Mouse (Mus musculus): ENCODE measurements at regions not wholly inside any gene's neighbourhood (a gene's known extent, or its start where the extent isn't known, plus 50 kb on each side); places are given as distances from the start of the nearest gene placed in this dataset.

DNA sequence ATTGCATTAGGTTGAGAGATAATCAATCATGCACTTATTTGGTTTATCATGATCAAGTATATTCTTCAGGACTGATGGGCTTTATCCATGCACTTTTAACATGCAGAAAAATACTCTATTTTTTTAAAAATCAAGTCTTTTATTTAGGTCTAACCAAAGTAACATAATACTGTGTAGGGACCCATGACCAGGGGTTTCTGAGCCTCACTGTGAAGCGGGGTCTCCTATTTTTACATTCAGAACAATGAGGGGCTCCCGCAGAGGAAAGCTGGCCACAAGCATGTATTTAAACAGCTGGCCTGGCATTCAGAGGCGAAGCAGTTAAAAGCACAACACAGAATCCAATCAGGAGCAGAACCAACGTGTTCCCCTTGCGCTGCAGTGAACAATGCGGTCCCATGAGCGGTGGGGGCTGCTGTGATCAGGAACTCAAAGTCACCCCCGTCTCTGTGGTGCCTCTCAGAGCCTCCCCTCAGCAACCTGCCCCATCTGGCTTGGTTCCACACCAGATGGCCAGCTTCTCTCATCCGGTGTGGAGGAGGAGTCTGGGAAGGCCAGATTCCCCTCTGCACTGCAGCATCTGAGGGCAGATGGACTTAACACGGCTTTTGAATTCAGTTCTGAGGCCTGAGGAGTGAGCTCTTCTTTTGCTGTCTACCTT lies 63.2 kb upstream of the Ubl3 start:
- DNase-seq (ENCODE audit: low read depth, low spot score): no peak

DNA sequence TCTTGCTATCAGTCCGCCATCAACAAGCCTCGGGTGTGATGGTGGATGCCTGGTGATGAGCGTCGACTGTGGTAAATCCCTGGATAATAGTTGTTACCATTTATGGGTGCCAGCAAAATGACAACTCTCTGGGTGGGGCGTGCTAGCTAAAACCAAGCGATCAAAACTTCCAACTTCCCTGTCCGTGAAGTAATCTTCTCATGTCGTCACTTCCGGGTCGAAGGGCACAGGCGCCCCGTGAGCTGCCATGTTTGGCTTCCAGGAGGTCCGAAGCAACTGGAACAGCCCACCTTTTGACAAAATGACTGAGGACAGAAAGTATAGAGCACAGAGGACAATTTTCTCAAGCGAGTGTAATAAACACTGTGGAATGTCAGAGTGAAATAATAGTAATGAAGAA lies 62.5 kb upstream of the Ubl3 start:
- no peak for DNase-seq (ENCODE audit: low read depth, low spot score)

DNA sequence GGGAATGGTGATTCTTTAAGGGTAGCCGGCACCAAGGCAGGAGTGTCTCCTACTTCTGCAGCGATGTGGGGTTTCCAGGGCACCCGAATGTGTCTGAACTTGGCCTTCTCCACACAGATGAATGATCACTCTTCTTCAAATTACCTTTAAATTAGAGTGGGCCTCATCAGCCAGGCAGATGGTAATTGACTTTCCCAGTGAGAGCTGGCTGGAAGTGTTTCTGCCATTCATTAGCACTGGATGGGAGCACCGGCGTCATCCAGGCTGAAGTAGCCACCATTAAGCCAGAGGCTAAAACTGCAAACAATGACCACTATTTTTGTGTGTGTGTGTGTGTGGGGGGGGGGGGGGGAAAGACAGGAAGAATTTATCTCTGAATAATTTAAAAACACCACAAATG lies 58.7 kb upstream of the Ubl3 start:
- no peak for DNase-seq (ENCODE audit: low read depth, low spot score)

DNA sequence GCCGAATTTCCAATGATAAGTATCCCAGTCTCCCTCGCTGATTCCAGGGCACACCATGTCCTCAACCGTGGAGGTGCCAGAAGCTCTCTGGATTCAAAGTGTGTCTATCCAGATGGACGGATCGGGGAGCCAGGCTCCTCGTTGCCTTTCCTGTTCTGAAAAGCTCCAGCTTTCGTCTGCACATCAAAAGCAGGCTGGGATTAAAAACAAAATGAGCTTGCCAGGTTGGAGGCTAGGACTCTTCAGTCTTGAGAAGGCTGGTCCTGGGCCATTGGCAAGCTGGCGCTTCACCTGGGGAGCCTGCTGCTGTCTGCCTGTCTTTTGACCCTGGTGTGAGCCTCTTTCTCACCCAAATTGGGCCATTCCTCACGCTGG lies 56.9 kb upstream of the Ubl3 start:
- DNase-seq (ENCODE audit: low read depth, low spot score): no peak

DNA sequence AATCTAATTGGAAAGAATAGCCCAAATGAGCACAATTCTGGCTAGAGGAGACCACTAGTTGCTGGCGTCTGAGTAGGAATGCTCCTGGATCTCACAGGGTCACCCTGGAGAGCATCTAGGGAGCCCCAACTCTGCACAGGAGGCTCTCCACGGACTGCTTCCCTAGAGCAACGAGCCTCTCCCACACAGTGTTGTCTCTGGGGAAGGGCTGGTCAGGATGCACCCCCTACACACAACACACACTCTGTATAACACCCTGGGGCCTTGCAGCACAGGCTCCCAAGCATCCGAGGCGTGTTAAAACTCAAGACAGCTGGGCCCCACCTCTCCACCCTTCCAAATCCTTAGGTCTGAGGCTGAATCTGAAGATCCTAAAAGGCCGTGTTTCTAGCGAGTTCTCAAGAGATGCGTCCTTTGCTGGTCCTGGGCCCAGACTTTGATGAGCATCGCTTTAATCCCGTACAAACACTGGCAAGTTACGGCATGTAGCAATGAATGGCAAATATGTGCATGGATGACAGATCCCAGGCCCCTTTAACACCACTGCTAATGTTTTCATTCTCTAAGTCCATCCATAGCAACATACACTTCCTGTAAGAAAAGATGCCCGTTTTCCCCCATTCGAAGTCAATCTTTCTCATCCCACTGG lies 56.4 kb upstream of the Ubl3 start:
- DNase-seq (ENCODE audit: low read depth, low spot score): no peak

DNA sequence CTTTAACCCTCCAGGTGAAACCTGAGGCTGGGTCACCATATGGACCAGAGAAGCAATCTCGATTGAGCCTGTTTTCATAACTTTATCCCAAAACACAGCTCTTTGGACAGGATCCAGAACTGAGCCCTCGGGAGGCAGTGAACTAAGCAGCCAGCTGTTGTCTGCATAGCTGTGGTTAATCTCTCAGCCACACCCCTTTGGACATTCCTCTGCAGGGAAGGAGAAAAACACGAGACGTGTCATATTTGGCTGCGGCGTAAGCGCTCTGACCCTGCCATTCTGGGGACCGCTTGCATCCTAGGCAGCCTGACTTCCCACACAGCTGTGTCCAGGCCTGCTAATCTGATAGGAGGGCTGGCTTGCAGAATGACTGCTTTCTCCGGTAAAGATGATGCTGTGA lies 55.6 kb upstream of the Ubl3 start:
- peak; percentile 99 for DNase-seq (ENCODE audit: low read depth, low spot score)

DNA sequence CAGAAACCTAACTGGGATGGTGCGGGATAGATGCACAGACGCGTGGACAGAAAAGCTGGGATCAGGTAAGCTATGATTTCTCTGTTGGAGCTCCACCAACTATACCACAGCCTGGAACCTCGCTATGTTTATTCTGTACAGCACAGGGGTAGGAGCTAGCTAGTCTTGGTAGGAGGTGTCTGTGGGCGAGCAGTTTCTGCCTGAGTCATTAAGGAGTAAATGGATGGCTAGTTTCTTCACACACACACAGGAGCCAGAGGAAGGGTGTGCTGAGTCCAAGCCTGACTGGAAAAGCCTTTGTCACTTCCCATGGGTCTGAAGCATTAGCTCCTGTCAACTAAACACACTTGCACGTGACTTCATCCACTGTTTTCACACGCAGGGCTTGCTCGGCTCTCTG lies 53.1 kb upstream of the Ubl3 start:
- DNase-seq (ENCODE audit: low read depth, low spot score): no peak
